Mouse (Mus musculus): ENCODE measurements around the gene Cdkal1.

Cdkal1 gene

GRCm38 (mm10) chr13:29351023-29351684 lies 504.3 kb downstream of the Cdkal1 start:
- no peak for DNase-seq (ENCODE audit: low spot score)

- no peak for DNase-seq (ENCODE audit: low spot score)
These were observed 505.5 kb downstream of the Cdkal1 start for GRCm38 (mm10) chr13:29350004-29350403.

GRCm38 (mm10) chr13:29349386-29349961 lies 506.0 kb downstream of the Cdkal1 start:
- peak; percentile 54 for DNase-seq (ENCODE audit: low spot score)

GRCm38 (mm10) chr13:29348331-29348730 lies 507.1 kb downstream of the Cdkal1 start:
- DNase-seq (ENCODE audit: low spot score) = no peak

- no peak for DNase-seq (ENCODE audit: low spot score)
These were observed 522.6 kb downstream of the Cdkal1 start for GRCm38 (mm10) chr13:29332640-29333412.

GRCm38 (mm10) chr13:29325946-29326345 lies 529.5 kb downstream of the Cdkal1 start:
- DNase-seq (ENCODE audit: low spot score) = no peak

- DNase-seq (ENCODE audit: low spot score) = no peak
These were observed 535.1 kb downstream of the Cdkal1 start for GRCm38 (mm10) chr13:29320421-29320820.

- DNase-seq (ENCODE audit: low spot score) = no peak
These were observed 537.8 kb downstream of the Cdkal1 start for GRCm38 (mm10) chr13:29317703-29318102.

GRCm38 (mm10) chr13:29316271-29316670 lies 539.2 kb downstream of the Cdkal1 start:
- no peak for DNase-seq (ENCODE audit: low spot score)

GRCm38 (mm10) chr13:29312026-29312425 lies 543.4 kb downstream of the Cdkal1 start:
- DNase-seq (ENCODE audit: low spot score) = no peak

- peak; percentile 11 for DNase-seq (ENCODE audit: low spot score)
These were observed 548.1 kb downstream of the Cdkal1 start for GRCm38 (mm10) chr13:29307420-29307819.

- no peak for DNase-seq (ENCODE audit: low spot score)
These were observed 562.8 kb downstream of the Cdkal1 start for GRCm38 (mm10) chr13:29292608-29293240.

- DNase-seq (ENCODE audit: low spot score) = no peak
These were observed 564.9 kb downstream of the Cdkal1 start for GRCm38 (mm10) chr13:29290569-29290968.

GRCm38 (mm10) chr13:29285058-29285457 lies 570.4 kb downstream of the Cdkal1 start:
- no peak for DNase-seq (ENCODE audit: low spot score)

GRCm38 (mm10) chr13:29281556-29281955 lies 573.9 kb downstream of the Cdkal1 start:
- no peak for DNase-seq (ENCODE audit: low spot score)

GRCm38 (mm10) chr13:29278156-29278555 lies 577.3 kb downstream of the Cdkal1 start:
- DNase-seq (ENCODE audit: low spot score) = no peak

- DNase-seq (ENCODE audit: low spot score) = peak; percentile 80
These were observed 581.2 kb downstream of the Cdkal1 start for GRCm38 (mm10) chr13:29274296-29274695.

- peak; percentile 50 for DNase-seq (ENCODE audit: low spot score)
These were observed 581.7 kb downstream of the Cdkal1 start for GRCm38 (mm10) chr13:29273693-29274221.

GRCm38 (mm10) chr13:29271451-29271850 lies 584.0 kb downstream of the Cdkal1 start:
- DNase-seq (ENCODE audit: low spot score) = peak; percentile 88

GRCm38 (mm10) chr13:29264015-29264711 lies 591.3 kb downstream of the Cdkal1 start:
- peak; percentile 11 for DNase-seq (ENCODE audit: low spot score)

GRCm38 (mm10) chr13:29262164-29262563 lies 593.3 kb downstream of the Cdkal1 start:
- DNase-seq (ENCODE audit: low spot score) = no peak

- no peak for DNase-seq (ENCODE audit: low spot score)
These were observed 606.9 kb downstream of the Cdkal1 start for GRCm38 (mm10) chr13:29248535-29248934.
